Mouse (Mus musculus): ENCODE results near the gene Ccdc170. TPM values are rescaled to one million over a fixed set of nuclear protein-coding genes. Genes with fewer than 3 reads are reported as not detected.
"Not testable (repeated sequence)": the region's sequence is repeated elsewhere in the genome, so short reads cannot be mapped to it uniquely, and the experiment has no call there.

Ccdc170 gene
- total RNA-seq, 2 experiments from 2014 or later, result 0.62 to 0.68 TPM

GRCm38 (mm10) chr10:4598244-4598842 is 116.0 kb downstream of the Ccdc170 start:
- intact Hi-C loops (cut with DNase I), result no loop called here
- peak; percentile 60 for DNase-seq

GRCm38 (mm10) chr10:4598916-4599315 is 116.6 kb downstream of the Ccdc170 start:
- no peak for DNase-seq
- intact Hi-C loops (cut with DNase I), result no loop called here

- DNase-seq, result no peak
- intact Hi-C loops (cut with DNase I), result no loop called here
Measured at GRCm38 (mm10) chr10:4599591-4599990, 117.3 kb downstream of the Ccdc170 start.

- DNase-seq, result no peak
- intact Hi-C loops (cut with DNase I), result no loop called here
Measured at GRCm38 (mm10) chr10:4600796-4601474, 118.6 kb downstream of the Ccdc170 start.

GRCm38 (mm10) chr10:4601612-4602011 is 119.3 kb downstream of the Ccdc170 start:
- DNase-seq; intact Hi-C loops (cut with DNase I): not testable (repeated sequence)

GRCm38 (mm10) chr10:4602466-4602865 is 120.2 kb downstream of the Ccdc170 start:
- no peak for DNase-seq
- intact Hi-C loops (cut with DNase I), result no loop called here

GRCm38 (mm10) chr10:4604527-4605209 is 122.4 kb downstream of the Ccdc170 start:
- no peak for DNase-seq
- intact Hi-C loops (cut with DNase I), result no loop called here

GRCm38 (mm10) chr10:4610234-4610633 is 127.9 kb downstream of the Ccdc170 start:
- no peak for DNase-seq
- intact Hi-C loops (cut with DNase I), result no loop called here

- intact Hi-C loops (cut with DNase I), result no loop called here
- no peak for DNase-seq
Measured at GRCm38 (mm10) chr10:4611386-4612155, 129.3 kb downstream of the Ccdc170 start, which contains the start of gene Esr1. TSS of gene Esr1 (plus strand) at chr10:4611593.

Other genes starting within 250 kb of the Ccdc170 start
- gene Akap12, start 216.1 kb upstream of the Ccdc170 start, total RNA-seq (2021), result 10 to 100 TPM; 61.6 to 63.4 TPM
- 10 to 100 TPM; 13.7 to 14.3 TPM for gene Zbtb2, start 94.4 kb upstream of the Ccdc170 start, total RNA-seq (2021)
- 10 to 100 TPM; 25.2 to 29.7 TPM for gene Rmnd1, start 50.1 kb upstream of the Ccdc170 start, total RNA-seq (2021)
- 10 to 100 TPM in 1 of 2 experiments, 1 to 10 TPM in 1; 9.9 to 10.8 TPM for gene Armt1, start 50.0 kb upstream of the Ccdc170 start, total RNA-seq (2021)
- 1 to 10 TPM; 3.5 to 3.9 TPM for gene Esr1, start 129.1 kb downstream of the Ccdc170 start, total RNA-seq (2021)

All from left cerebral cortex, postnatal 4 days (tissue).